Mouse (Mus musculus) cerebellum, adult 9-10 months (tissue): ENCODE data around the gene Zbtb7a.

Experiments
- DNase-seq: peaks from one replicate; pipeline ENCODE4 v3.0.0; 2022

Gene Zbtb7a

DNA sequence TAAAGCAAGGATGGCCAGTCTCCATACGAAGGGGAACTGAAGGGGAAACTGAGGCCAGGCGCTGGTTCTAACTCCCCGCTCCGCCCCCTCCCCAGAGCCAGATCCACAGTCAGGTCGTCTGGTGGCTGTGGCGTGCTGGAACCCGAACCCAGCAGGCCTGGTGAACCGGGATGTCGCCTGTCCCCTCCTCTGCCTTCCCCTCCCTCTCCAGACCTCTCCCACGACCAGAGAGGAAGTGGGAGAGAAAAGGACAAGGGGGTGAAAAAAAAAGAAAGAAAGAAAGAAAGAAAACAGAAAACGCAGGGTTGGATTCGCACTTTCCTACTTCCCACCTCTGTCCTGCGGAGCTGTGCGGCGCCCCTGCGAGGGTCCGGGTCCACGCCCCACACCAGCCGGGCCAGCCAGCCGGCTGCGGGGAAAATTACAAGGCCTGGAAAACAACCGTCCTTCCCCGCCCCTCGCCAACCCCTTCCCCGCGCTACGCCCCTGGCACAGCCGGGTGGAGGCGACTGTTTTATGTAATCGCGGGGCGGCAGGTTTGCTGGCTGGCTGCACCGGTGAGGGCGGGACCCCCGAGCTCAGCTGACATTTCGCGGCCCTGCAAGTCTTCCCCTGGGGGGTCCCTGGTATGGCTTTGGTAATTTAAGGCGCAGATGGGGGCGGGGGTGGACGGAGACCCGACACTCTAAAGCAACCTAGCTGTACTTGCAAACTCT lies at the start of gene Zbtb7a:
Gene Zbtb7a, plus strand, starts transcription at position 255 of the 716 bp plus-strand sequence.
- peak; percentile 75 for DNase-seq

DNA sequence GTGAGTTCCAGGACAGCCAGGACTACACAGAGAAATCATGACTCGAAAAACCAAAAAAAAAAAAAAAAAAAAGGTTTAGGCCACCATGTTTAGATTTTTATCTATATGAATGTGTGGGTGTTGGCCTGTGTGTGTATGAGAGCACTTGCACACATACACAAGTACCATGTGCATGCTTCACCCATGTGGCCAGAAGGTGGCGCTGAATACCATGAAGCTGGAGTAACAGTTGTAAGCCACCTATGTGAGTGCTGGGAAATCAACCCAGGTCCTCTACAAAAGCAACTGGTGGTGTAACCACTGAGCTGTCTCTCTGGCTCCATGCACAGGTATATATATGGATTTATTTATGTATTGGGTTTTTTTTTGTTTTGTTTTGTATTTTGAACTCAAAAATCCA lies 48.0 kb upstream of the Zbtb7a start:
- no peak for DNase-seq

DNA sequence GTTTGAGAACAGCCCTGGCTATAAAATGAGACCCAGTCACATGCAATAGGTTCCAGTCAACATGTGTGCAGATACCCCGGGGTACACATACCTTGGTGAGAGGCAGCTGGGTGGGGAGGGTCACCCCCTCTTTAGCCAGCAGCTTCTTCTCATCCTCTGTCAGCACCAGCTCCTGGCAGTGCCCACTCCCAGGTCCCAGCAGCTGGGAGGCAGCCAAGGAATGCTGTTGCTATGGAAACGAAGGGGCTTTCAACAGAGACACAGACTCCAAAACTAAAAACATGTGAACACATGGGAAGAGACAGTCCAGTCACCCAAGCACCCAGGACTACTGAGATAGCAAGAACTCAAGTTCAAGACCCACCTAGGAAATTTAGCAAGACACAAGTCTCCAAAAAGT lies 45.8 kb upstream of the Zbtb7a start:
- no peak for DNase-seq

DNA sequence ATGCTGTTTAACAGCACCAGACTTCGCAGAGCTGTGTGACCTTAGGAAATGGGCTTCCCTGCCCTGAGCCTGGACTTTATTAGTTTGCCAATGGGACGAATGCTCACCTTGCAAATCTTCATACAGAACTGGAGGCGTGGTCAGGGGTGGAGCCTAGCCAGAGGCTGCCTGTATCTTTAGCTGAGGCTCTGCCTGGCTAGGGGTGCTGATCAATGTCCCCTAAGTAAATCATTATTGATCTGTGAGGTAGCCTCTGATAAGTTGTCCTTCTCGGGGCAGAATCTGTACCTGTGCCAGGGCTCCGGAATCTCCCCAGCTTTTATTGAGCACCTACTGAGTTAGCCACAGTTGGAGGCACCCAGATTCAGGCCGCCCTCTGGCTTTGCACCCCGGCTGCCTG lies 44.4 kb upstream of the Zbtb7a start:
- DNase-seq, result no peak

DNA sequence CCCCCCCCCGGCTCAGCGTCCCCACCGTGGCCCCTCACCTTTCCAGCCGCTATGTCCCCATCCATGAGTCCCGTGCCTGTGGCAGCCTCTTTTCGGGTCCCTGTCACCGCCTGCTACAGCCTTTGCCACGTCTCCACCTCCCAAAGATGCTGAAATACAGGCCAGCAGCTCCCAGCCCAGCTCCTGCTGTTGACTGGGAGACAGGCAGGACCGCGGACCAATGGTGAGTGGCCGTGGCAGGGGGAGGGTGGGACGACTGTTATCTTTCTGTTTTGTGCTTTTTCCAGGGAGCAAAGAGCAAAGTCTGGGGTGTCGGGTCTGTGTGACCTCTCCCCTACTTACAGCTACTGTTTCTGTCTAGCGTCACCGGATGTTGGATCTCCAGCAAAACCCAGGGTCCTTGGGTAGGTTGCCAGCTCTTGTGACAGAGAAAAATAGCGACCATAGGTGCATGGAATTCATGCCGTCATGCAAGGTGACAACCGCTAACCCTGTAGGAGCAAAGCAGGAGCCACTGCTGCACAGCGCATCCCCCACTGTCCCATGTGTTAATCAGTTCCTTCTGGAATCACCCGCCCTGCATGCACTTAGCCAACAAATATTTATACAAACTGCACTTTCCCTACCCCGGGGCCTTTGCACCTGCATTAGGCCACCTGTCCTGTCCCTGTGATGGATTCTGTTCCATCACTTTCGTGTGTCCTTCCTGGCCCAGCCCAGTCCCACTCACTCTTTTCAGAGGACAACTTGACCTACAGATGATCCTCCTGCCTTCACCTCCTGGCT lies 42.4 kb upstream of the Zbtb7a start:
- DNase-seq, result no peak

DNA sequence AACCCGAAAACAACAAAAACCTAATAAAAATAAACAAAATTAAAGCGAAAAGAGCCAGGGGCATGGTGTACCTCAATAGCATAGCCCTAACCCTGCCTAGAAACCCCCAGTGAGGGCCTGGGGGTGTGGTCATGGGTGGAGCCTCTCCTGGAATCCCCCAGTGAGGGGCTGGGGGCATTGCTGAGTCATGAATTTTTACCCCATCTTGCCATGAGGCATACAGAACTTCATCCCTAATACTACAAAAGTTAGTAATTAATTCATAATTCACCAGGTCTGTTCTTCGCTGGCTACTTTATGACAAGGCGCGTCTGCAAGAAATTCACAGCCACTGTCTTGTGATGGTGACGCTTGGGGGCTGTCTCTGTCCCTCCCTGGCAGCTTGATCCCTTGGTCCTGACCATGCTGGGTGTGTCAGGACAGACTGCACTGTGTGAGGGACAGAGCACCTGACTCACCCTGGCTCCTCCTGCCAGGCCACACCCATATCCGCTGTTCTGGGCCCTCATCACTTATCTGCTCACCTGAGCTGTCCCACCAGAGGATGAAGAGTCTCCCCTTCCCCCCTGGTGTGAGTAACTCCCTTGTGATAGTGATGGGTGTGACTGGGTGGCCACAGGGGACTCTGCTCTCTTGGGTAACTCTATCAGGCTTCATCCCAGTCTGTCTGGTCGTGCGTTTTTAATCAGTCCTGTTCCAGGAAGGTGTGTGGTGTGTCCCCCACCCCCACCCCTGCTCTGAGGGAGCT lies 39.9 kb upstream of the Zbtb7a start:
- no peak for DNase-seq

DNA sequence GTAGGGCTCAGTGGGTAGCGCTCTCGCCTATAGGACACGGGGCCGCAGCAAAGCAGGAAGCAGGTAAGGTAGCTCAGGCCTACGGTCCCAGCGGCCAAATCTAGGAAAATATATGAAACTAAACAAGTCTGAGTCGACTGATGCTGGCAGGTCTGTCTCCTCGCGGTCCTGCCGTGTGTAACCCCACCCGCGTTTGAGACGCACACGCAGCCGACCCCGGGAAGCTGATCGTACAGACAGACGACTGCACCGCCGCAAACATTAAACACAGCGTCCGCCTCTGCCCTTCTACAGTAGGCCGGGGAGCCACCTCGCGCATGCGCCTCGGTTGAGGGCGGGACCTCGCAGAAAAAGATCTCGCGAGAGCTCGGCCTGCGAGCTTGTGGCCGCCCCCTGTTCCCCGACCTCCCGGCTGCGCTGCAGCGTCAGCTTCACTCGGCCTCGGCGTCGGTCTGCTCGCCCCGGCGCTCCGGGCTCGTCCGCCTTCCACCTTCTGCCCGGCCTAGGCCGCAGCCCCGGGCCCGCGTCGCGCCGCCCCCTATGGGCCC lies 29.4 kb upstream of the Zbtb7a start, which contains the start of gene Map2k2:
Gene Map2k2, plus strand, starts transcription at position 351 of the 548 bp plus-strand sequence.
- DNase-seq, result peak; percentile 96

DNA sequence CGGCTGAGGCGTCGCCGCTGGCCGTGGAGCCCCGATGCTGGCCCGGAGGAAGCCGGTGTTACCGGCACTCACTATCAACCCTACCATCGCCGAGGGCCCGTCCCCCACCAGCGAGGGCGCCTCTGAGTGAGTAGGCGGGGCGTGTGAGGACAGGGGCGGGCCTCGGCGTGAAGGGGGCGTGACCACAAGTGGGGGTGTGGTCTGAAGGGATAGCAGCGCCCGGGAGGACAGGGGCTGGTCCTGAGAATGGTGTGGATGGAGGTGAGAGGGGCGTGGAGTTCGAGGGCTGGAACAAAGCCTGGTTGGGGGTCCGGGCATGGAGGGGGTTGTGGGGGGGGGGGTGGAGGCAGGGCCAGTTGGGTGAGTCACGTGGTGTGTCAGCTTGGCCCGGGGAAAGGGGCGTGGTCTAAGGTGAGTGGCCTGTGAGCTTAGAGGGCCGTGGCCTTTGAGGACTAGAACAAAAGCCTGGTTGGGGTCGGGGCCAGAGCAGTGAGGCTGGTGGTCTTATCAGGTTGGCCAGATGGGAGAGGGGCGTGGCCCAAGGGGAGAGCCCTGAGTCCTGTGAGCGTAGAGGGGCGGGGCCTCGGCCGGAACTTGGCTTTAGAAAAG lies 28.8 kb upstream of the Zbtb7a start:
- DNase-seq, result peak; percentile 85

DNA sequence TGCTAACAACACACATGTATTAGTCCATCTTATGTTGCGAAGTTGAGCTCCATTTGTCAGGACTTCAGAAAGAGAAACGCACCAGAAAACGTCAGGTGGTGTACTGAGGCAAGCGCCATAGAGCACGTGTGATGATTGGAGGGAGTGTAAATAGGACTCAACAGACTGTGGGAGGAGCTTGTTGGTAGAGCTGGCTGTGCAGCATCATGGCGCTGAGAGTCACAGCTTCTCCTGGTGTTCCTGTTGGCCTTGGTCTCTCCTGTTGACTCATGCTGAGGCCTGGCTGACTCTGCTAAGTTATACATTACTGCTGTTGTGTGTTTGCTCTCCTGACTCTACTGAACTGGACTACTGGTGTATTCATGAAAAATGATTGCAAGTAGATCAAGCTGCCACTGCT lies 22.1 kb upstream of the Zbtb7a start:
- DNase-seq, result no peak

DNA sequence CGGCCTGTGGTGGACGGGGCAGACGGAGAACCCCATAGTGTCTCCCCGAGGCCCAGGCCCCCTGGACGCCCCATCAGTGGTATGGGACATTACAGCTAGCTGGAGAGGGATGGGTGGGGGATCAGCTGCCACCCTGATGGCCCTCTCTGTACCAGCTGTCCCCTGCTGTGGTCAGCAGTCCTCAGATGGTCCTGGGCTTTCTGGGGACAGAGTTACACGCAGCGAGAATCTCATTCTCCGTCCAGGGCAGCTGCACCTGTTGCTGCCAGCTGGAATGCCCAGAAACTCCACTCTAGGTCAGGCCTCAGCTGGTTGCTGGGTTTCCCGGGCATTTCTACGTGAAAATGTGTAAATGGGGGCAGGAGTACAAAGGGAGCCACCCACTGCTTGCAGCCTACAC lies 15.4 kb upstream of the Zbtb7a start:
- DNase-seq, result no peak

DNA sequence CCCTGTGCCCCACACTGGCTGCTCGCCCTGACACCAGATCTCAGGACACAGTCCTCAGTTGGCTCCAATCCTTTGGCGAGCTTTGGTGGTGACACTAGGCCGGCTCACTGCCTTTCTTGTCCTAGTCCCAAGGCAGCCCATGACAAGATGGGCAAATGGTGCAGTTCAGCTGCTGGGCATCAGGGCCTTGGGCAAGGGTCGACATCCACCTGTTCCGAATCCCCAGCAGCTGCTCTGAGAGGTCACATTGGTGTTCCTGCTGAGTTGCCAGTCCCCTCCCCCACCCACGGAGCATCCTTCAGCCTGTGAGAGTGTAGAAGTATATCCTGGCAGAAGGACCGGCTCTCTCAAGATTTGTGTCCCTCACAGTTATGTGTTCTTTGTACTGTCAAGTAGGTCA lies 14.4 kb upstream of the Zbtb7a start:
- no peak for DNase-seq

DNA sequence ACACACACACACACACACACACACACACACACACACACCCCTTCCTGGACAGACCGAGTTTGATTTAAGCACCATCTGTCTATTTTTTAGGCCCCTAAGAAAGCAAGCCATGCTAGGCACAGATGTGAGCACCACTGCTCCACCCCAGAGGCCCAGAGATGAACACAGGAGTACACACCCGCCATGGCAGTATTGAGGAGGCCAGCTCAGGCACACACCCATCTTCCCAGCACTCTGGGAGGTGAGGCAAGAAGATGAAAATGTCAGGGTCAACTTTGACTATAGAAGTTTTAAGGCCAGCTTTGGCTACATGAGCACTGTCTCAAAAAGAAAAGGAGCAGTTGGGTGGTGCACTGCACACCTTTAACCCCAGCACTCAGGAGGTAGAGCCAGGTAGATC lies 12.1 kb upstream of the Zbtb7a start:
- DNase-seq, result no peak

DNA sequence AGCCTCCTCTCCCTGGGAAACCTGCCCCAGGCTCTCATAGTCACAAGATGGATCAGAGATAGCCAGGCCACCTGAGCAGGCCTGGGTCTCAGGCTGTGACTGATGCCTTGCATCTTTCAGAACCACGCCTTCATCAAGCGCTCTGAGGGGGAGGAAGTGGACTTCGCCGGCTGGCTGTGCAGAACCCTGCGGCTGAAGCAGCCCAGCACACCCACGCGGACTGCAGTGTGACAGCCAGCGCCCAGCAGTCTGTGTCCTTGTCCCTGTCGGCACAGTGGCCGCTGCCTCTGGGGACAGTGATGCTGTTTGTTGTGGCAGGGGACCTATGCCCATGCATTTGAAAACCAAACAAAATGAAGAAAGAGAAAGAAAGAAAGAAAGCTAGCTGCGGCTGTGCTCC lies 11.5 kb upstream of the Zbtb7a start:
- no peak for DNase-seq

DNA sequence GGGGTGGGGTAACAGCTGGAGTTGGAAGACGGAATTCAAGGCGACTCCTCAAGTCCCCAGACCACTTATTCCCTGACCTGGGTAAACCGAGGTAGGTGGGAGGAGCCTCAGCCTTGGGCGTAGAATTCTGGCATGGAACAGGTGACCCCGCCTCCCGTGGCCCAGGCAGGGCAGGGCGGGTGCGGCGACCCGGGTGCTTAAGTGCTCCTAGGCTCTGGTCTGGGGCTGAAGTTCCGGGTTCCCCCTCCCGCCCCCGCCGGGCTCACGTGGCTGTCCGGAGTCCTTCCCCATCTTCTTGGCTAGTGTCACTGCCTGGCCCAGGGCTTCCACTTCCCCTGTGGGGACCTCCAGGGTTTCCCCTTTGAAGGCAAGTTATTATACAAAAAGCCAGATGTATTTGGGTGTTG lies 836 bp upstream of the Zbtb7a start:
- DNase-seq, result peak; percentile 69

DNA sequence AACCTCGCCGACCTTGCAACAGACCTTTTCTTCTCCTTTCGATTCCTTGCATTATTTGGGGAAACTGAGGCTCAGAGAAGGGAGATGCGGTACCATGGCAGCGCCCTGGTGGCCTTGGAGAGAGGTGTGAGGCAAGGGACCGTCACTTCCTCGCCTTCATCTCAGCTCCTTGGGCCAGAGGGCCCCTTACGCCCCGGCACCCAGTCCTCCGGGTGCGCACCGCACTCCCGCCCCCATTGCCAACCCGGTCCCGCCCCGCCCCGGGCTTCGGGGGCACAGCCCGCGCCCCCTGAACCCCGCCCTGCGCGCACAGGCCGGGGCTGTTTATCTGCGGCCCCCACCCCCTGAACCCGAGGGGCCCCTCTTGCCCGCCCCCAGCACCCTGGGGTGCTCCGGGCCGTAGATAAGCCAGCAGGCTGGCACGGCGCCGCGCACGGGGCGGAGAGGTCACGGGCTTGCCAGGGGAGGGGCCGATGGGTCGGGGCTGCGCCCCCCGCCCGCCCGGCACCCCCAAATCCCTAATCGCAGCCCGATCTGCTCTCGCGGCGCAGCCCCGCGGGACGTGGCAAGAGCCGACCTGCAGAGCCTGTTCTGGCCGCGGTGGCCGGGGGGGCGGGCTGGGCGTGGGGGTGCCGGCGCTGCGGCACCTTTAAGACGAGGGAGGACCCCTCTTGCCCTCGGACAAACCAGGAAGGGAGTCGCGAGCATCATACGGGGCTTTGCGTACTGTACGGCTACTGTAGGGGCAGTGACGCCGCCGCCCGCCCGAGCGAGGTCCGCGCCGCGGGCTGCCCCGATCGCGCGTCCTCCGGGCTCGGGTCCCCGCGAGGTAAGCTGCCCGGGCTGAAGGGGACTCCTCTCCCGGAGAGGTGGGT lies 1.0 kb downstream of the Zbtb7a start:
- DNase-seq, result peak; percentile 79

DNA sequence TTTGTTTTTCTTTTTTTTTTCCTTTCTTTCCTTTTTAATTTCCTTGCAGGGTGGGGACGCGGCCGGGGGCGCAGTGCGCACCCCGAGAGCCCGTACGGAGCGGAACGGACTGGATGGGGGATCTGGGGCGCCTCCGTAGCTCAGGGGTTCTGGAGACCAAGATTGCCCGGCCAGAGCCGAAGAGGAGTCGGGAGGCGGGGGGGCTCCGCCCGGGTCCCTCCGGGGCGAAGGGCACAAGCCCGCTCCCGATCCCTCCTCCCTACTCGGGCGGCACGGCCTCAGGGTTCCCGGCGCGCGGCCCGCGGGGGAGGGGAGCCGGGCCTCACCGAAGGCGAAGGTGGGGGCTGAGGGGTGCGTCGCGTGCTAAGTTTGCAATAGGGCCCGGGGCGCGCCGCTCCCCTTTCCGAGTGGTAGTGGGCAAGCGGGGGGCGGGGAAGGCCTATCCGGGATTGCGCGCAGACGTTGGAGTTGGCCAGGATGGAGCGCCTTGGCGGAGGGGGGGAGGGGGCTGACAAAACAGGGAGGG lies 1.7 kb downstream of the Zbtb7a start:
- DNase-seq, result peak; percentile 91

DNA sequence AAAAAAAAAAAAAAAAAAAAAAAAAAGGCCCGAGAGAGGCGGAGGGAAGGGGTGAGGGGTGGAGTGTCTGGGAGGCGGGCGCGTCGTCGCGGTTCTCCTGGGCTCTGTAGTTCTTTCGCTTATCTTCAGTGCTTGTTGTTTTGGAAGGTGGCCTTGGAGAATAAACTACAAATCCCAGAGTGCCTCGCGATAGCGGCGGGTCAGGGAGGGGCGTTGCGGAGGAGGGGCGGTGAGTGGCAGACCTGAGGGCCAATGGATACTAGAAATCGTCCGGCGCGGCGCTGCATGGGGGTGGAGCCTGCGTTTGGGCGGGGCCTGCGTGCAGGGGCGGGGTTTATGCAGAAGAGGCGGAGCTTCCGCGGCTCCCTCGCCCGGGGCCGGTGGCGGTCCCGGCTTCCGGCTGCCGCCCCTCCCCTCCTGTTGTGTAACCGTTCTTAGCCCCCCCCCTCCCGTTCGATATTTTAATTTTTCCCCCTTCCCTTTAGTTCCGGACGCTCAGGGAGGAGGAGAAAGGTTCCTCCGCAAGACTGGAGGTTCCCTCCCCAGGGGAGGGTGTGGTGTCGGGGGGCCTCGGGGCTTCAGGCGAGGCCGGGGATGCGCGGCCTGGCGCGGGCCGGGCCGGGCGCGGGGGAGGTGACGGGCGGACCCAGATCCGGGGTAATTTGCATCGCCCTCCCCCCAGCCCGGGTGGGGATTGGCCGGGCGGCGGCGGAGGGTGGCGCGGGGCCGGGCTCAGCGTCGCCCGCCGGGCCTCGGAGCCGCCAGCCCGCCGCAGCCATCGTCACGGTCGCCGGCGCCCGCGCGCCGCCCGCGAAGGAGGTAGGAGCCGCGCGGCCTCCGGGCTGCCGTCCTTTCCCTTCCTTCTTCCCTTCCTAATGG lies 2.5 kb downstream of the Zbtb7a start:
- peak; percentile 100 for DNase-seq

DNA sequence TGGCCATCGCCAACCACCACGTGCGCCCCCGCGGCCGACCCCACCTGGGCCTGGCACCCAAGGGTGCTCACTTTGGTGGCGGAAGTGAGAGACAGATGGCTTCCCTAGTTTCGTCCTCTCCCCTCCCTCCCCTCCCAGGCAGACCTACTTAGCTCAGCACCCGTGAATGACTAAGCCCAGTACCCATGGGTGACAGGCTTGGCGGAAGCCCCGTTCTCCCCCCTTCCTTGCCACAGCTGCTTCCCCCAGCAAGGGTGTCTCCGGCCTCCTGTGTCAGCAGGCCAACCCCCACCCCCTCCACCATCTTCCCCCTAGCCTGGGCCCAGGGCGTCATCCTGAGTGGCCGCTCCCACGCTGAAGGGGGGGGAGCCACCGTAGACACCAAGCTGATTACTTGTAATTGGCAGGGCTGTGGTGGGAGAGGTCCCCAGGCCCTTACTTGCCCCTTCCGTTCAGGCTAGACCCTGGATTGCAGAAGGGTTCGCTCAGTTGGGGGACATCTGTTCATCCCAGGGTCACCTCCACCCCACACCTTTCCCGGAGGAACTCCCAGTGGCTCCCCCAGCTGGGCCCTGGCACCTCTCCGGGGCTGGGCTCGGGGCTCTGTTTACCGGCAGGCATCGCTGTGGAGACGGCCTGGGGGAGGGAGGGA lies 3.2 kb downstream of the Zbtb7a start:
- DNase-seq, result peak; percentile 84

DNA sequence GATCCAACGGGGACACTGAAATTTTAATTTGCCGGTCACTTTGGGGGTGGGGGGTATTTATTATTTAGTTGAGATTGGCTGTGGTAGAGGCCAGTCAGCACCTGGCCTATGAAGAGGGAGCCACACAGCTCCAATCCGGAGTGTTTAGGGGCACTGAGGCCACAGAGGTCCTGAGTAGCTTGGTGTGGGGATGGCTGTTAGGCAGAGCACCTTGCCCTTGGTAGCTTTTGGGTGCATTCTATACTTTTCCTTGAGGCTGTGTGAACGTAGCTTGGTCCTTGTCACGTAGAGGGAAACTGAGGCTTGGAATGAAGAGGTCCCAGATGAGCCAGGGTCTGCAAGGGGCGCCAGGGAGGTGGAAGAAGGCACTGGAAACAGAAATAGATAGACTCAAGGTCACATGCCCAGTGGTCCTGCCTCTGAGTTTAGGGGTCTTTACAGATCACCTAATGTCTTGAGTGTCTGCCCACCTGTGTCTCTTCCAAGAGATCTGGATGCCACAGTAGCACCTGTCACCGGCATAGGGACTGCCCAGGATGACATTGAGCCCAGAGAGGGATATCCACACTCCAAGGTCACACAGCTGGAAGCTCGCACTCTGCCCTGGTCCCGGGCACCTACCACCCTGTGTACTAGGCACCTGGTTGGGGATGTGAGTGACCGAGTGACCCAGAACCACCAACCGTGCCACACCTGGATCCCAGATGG lies 4.0 kb downstream of the Zbtb7a start:
- peak; percentile 68 for DNase-seq

DNA sequence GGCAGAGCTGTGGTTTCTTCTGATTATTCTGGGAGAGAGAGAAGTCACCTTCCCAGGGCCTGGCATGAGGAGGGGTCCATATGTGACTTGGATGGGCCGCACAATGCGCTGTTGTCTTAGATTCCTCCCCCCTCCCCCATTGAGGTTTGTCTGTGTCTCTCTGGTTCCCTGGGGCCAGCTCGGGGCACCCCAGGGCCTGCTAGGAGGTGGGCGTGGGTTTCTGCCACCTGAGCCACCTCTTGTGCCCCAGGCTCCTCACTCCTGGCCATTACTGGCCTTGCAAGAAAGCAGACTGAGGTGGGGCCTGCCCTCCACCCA lies 4.5 kb downstream of the Zbtb7a start:
- peak; percentile 72 for DNase-seq
